Mouse (Mus musculus): ENCODE data around the gene Skap2.

- TF ChIP-seq CTCF (IDR thresholded peaks at IDR 0.05; ENCODE audit: low read depth, low read length), result no peak
- no peak for TF ChIP-seq POLR2A (IDR thresholded peaks at IDR 0.05; ENCODE audit: borderline replicate concordance, low read depth, low read length)
These were observed 64.7 kb downstream of the Skap2 start for GRCm38 (mm10) chr6:51947661-51948060.

All from bone marrow macrophage, adult 2 months (primary cell).